Comparison of ENCODE assay signal across 10 mouse cellular contexts in the genomic region with DNA sequence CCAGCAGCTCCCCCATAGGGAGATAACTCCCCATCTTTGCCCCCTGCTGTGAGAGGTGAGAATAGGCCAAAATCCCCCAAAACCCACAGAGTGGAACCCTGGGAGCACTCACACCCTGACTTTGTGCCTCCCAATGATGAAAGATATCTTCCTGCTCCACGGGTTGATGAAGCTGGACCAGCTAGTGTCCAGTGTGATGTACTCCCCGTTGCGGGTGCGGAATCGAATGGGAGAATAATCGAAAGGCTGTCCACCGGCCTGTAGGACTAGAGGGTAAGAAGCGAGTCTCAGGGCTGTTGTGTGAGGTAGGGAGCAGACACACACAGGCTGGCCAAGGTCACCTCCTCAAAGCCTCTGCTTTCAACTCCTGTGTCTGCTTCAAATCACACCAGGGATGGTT.
"Had no signal": no experiment of that assay in that cellular context is flagged by ENCODE, and none has a peak within 500 bp of the region (broad histone marks: within the 10 kb centered on the region; RNA-seq: fewer than 3 reads in every experiment).

No protein-coding gene starts in this region.

- H3K27ac ChIP-seq: liver, embryonic 12.5 days; neural tube, embryonic 12.5 days had no signal

- H3K4me1 ChIP-seq: neural tube, embryonic 12.5 days had no signal

- H3K9me3 ChIP-seq: limb, embryonic 15.5 days; liver, embryonic 12.5 days; lung, embryonic 15.5 days; neural tube, embryonic 12.5 days had no signal

- H3K27me3 ChIP-seq: limb, embryonic 15.5 days; liver, embryonic 12.5 days; lung, embryonic 15.5 days; neural tube, embryonic 12.5 days had no signal

- ATAC-seq: liver, embryonic 12.5 days had no signal

- H3K9ac ChIP-seq: limb, embryonic 15.5 days; liver, embryonic 12.5 days; lung, embryonic 15.5 days had no signal

- H3K4me3 ChIP-seq: limb, embryonic 15.5 days; liver, embryonic 12.5 days; lung, embryonic 15.5 days; neural tube, embryonic 12.5 days had no signal

- DNase-seq: kidney, adult 8-10 months; layer of hippocampus, adult 9-11 months; layer of hippocampus, postnatal 36 days; midbrain, embryonic 14.5 days; thymus, adult 18-20 months; thymus, postnatal 14 days had no signal

- H3K4me2 ChIP-seq: limb, embryonic 15.5 days; liver, embryonic 12.5 days; lung, embryonic 15.5 days; neural tube, embryonic 12.5 days had no signal
